Mouse (Mus musculus) adrenal gland, adult 2 months (tissue): Measurements from ENCODE around the gene Cfap97d2. TPM values are rescaled to one million over a fixed set of nuclear protein-coding genes. Genes with fewer than 3 reads are reported as not detected.
A peak's percentile ranks its signal among the peaks of the same experiment; 100 is the strongest.
"Not testable (repeated sequence)": the region's sequence is repeated elsewhere in the genome, so short reads cannot be mapped to it uniquely, and the experiment has no call there.

Experiments
- DNase-seq: peaks from one replicate; pipeline ENCODE4 v3.0.0; 2021
- polyA plus RNA-seq: library from polyadenylated mRNA; depleted of rRNA; stranded (reverse); fragments of >200 nt; gene quantifications from 2 replicates; pipeline ENCODE4 v1.2.3, GENCODE M21; 2012; rRNA removed
- total RNA-seq, 2 experiments: library from RNA; stranded (reverse); gene quantifications; 2 replicates each; pipeline ENCODE4 v1.2.3; 2021

The Cfap97d2 gene
- total and polyA plus RNA-seq, 3 experiments, result 0.13 TPM; not detected in 2

DNA sequence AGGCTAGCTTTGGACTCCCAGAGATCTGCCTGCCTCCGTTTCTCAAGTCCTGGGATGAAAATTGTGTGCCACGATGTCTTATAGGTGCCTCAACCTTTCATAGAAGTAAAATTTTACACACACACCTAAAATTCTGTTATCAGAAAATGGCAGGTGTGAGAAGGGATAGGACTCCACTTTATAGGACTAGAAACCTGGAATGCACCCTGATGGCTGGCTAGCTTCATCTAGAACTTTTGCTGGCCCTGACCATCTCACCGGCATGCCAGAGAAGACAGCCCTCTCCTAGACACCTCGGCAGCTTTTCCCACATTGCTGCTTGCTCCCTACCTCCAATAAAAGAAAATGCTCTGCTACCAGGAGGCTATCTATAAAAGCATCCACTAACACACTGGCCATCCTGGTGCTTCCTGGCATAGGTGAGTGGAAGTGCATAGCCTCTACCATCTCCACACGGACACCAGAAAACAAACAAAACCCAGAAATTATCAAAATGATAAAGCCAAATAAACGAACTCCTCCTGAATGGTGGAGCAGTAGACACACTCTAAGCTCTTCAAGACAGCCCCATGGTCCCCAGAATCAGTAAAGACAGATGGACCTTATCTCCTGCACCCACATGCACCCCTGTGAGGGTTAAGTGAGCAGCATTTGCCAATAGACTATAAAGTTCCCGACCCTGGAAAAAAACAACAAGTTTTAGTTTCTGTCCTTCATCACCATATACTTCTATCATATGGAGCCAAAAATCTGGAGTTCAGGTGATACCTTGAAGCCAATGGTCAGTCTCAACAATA is 35.3 kb downstream of the Cfap97d2 start:
- DNase-seq, result no peak

DNA sequence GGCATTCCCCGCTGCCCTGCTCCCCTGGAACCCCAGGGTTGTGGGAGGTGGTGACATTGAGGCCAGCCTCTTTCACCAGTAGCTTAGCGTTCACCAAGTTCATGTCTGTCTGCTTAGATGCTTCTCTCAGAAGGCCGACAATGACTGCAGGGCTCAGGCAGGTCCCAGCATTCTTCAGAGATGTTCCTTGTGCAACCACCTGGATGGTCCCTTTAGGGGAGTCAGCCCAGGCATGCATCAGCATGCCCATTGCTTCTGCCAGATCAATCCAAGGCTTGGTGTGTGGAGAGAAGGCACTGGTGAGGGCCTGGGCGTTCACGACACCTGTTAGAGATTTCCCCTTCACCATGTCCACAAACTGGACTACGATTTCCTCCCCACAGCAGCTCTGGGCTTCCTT is 40.5 kb downstream of the Cfap97d2 start:
- not testable (repeated sequence) for DNase-seq

DNA sequence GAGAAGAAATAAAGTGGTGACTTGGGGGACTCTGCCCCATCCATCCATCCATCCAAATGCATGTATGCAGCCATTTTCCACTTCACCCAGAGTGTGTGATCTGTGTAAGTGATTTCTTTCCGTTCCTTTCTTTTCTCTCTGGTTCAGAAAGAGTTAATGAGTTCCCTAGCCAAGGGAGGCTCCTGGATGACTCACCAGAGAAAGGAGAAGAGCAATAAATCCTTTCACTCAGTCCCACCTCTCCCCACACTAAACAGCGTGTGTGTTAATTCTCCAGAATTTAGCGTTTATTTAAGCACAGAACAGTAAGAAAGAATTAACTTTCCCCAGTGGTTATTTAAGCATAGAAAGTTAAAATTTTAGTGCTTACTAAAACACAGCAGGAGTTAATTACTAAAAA is 41.9 kb downstream of the Cfap97d2 start:
- no peak for DNase-seq

DNA sequence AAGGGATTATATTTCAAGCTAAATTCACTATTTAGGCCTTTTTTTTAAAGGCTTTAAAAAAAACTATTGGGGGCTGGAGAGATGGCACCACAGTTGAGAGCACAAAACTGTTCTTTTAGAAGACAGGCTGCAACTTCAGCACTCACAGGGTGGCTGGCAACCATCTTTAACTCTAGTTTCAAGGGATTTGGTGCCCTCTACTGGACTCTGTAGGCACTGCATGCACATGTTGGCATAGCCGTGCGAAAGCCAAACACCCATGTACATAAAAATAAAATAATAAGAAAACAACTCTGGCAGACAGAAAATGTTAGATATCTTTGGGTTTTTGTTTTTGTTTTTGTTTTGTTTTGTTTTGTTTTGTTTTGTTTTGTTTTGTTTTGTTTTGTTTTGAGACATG is 48.0 kb downstream of the Cfap97d2 start:
- DNase-seq, result peak; percentile 73

DNA sequence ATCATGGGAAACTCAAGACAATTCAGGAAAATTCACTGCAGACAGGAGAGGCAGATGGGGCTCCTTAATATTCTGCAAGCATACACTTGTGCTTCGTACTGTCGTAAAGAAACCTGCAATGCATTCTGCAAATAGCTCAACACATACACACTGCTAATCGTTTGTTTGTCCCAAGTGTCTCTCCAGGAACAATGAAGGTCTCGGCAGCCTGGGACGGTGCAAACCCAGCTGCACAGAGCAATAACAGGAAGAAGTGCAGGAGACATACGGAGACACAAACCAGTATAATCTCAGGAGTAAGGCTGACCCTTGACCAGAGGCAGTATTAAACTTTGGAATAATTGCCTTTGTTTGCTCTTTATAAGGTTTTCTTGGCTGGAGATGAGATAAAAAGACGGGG is 50.8 kb downstream of the Cfap97d2 start:
- DNase-seq, result no peak

DNA sequence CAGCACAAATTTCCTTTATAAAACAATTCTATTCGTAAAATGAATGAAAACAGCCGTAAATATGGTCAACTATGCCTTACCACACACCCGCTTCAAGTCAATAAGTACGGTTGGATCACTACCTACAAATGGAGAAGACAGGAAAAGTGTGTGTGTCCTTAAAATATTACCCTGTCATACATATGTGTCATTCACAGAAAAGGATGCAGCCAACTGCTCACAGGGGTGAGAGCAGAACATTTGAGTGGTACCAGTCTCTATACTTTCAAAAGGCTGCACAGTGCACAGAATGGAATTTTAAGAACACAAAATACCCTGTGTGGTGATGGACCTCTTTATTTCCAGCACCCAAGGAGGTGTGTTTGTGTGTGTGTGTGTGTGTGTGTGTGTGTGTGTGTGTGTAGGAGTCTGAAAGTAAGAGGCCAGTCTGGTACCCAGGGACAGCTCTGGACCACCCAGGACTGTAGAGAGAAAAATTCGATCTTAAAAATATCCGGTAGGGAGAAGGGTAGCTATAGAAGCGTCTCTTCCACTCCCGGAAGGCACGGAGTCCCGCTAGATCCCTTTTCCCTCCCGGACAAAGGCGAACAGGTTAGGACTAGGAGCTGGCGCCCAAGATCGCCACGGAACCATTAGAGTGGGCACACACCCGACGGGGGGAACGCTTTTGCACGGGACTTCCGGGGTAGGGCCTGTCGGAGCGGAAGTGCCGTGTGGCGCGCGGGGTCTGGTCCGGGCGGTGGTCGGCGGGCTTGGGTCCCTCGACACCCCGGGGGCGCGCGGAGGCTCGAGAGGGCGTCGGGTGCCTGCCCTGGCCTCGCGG is 51.5 kb downstream of the Cfap97d2 start, which contains the start of gene Cdc16:
Gene Cdc16, plus strand, starts transcription at position 695 of the 823 bp plus-strand sequence.
- DNase-seq, result peak; percentile 92

DNA sequence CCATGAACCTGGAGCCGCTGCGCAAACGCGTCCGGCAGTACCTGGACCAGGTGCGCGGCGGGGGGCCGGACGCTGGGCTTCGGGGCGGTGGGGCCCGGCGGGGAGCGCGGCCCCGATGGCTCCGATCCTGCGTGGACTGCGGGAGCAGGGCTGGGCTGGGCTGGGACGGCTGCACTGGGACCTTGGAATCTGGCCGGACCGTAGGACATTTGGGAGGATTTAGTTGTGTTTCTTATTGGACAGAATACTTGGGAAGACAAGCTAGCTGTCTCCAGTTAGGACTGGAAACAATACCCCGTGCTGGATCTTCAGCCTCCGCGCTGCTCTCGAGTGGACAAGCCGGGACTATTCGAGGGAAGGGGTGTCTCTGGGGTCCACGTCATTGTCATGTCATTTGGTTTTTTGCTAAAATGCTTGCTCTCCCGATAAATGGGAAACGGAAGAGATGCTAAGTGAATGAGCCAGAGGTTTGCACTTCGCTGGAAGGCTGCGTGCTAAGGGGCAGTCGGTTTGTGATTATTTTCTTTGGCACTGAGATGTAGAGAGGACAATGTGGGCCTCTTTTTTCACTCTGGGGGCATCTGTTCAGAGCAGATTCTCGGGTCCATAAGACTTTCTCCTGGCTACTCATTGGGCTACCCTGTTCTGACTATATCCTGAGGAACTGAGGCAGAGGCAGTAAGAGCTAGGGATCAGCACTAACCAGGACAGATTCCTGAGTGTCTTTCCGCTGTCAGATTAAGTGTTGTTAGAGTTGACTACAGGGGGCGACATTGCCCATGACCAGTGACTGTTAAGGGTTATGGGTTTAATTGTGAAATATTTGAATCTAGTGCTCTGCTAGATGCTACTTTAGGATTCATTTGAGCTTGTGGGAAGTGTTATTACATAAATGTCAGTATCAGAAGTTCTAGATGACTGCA is 52.4 kb downstream of the Cfap97d2 start:
- DNase-seq, result peak; percentile 55

DNA sequence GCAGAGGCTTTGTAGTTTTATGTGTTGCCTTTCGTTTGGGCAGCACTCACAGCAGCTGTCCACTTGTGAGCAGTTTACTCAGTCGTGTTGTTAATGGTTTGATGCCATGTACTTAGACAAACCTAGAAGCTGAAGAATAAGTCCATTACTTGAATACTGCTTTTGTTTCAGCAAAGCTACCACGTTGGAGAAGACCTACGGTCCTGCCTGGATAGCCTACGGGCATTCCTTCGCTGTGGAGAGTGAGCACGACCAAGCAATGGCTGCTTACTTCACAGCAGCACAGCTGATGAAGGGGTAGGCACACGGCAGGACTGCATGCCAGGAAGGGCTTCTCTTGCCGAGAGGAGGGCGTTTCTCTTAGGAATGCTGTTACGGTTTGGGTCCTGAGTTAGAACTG is 63.5 kb downstream of the Cfap97d2 start:
- no peak for DNase-seq

DNA sequence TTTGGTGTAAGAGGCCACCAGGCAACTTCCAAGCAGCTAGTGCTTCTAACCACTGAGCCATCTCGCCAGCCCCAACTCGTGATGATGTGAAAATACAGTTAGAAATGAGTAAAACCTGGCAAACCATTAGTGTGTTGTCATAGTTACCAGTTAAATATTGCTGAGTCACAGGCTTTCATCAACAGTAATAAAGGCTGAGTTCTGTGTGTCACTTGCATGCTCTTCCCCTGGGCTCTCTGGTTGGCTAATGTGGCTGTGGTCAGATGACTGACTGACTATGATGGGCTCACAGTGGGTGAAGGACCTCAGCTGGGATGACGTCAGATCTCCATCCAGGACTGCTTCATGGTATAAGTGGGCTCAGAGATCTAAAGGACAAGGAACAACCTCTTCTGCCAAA is 74.8 kb downstream of the Cfap97d2 start:
- DNase-seq, result peak; percentile 38

DNA sequence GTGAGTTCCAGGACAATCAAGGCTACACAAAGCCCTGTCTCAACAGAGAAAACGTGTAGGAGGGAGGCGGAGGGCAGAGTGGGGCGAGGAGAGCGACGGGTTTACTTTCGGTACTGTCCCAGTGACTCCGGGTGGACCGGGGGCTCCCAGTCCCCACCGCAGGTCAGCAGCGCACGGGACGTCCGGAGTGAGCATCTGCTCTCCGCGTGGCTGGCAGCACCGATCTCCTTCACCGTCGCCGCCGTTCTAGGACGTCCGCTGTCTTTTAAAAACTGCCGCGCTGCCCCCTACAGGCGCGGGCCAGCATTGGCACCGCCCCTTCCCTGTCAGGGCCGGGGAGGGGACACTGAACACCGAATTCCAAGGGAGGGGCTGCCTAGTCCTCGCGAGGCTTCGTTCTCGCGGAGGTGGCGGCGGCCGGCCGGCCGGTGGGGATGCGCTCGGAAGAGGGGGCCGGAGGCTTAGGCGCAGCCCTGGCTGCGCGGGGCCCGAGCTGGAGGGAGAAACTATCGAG is 79.6 kb downstream of the Cfap97d2 start, which contains the start of gene Upf3a:
Gene Upf3a, plus strand, starts transcription at position 366 of the 514 bp plus-strand sequence.
- DNase-seq, result peak; percentile 95

DNA sequence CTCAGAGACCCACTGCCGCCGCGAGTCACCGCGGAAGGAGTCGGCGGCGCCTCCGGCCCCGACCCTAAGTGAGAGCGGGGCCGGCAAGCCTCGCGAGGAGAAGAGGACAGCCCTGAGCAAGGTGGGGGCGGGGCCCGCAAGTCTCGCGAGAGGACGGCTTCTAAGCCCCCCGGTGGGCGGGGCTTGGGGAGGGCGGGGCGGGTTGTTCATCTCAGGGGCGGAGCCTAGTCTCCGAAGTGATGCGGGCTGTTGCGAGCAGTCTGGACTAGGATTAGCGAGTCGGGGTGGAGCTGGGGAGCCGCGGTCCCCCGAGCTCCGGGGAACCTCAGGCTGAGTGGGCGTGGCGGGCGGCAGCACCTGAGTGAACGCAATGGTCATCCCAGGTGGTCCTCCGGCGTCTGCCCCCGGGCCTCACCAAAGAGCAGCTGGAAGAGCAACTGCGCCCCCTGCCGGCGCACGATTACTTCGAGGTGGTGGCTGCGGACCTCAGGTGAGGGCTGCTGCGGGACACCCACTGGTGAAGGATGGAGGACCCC is 80.1 kb downstream of the Cfap97d2 start:
- DNase-seq, result peak; percentile 97

DNA sequence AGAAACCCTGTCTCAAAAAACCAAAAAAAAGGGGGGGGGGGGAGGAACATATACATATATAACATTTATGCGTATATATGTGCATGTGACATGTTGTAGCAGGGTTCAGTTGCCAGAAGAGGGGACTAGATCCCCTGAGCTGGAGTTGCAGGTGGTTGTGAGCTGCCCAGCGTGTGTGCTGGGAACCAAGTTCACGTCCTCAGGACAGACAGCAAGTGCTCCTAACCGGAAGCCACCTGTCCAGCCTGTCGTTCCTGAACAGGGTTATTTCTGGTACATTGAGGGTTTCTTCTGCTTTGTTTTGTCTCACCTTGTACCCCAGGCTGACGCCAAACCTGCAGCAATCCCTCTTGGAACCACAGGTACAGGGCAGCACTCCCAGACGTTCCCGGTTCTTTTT is 83.9 kb downstream of the Cfap97d2 start:
- no peak for DNase-seq

Other genes with a start within 250 kb of the Cfap97d2 start
- gene Gas6, start 211.4 kb upstream of the Cfap97d2 start, total RNA-seq, result 100 to 1,000 TPM; 127 to 450 TPM
- 260 and 429 TPM in 2 replicates for gene Gas6, start 211.4 kb upstream of the Cfap97d2 start, polyA plus RNA-seq
- gene 1700029H14Rik, start 143.4 kb upstream of the Cfap97d2 start, total RNA-seq, result not detected
- gene 1700029H14Rik, start 143.4 kb upstream of the Cfap97d2 start, polyA plus RNA-seq, result not detected in 2 replicates
- gene Rasa3, start 28.3 kb upstream of the Cfap97d2 start, total RNA-seq, result 10 to 100 TPM; 27.4 to 35.9 TPM
- gene Rasa3, start 28.3 kb upstream of the Cfap97d2 start, polyA plus RNA-seq, result 25.8 and 38.6 TPM in 2 replicates
- 10 to 100 TPM; 51.0 to 57.0 TPM for gene Cdc16, start 51.8 kb downstream of the Cfap97d2 start, total RNA-seq
- gene Cdc16, start 51.8 kb downstream of the Cfap97d2 start, polyA plus RNA-seq, result 27.5 and 28.8 TPM in 2 replicates
- gene Upf3a, start 79.7 kb downstream of the Cfap97d2 start, total RNA-seq, result 10 to 100 TPM; 27.7 to 28.3 TPM
- 4.1 and 5.8 TPM in 2 replicates for gene Upf3a, start 79.7 kb downstream of the Cfap97d2 start, polyA plus RNA-seq
- gene AF366264, start 132.5 kb downstream of the Cfap97d2 start, total RNA-seq, result not detected
- gene AF366264, start 132.5 kb downstream of the Cfap97d2 start, polyA plus RNA-seq, result not detected in 2 replicates
- 10 to 100 TPM; 22.6 to 25.1 TPM for gene Champ1, start 163.8 kb downstream of the Cfap97d2 start, total RNA-seq
- gene Champ1, start 163.8 kb downstream of the Cfap97d2 start, polyA plus RNA-seq, result 10.9 and 12.2 TPM in 2 replicates
- 10 to 100 TPM in 1 of 2 experiments, 1 to 10 TPM in 1; 9.1 to 18.7 TPM for gene Coprs, start 184.4 kb downstream of the Cfap97d2 start, total RNA-seq
- 20.6 and 28.1 TPM in 2 replicates for gene Coprs, start 184.4 kb downstream of the Cfap97d2 start, polyA plus RNA-seq